14 mouse cellular contexts compared by ENCODE assay signal in the genomic region with DNA sequence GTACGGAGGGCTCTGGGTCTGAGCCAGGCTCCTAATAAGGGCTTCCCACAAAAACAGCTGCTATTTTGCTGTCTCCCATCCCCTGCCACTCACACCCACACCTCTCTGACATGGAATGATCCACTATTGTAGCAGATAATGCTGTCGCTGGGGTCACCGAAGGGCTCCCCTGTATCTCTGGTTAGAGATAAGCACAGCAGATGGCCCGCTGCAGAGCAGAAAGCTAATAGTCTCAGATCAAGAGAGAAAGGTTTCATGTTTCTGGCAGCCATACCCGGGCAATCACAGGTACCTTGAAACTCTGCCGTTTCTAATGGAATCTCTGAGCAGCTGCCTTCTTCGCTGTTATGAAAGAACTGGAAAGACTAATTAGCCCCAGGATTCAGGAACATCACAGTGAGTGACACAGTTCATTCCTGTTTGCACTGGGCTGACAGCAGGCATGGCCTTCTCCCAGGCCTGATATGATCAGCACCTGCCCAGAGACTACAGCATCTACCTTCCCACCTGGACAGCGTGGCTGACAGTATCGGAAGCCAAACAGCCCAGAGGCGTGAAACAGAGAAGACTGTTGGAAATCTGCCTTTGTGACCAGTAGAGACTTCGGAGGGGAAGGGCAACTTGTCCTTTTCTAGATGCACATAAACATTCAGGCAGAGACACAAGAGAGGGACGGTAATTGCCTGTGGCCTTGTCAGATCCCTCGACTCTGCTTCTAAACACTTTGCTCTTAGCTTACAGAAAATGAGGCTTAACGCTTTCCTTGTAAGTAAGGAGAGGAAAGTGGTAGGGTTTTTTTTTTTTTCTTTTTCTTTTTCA.
DNase-seq lines count a peak whose midpoint lies in the region; ATAC-seq and TF ChIP-seq lines count a peak whose summit lies in the region.
"Had no signal": no experiment of that assay in that cellular context is flagged by ENCODE, and none has a peak within 500 bp of the region (broad histone marks: within the 10 kb centered on the region; RNA-seq: fewer than 3 reads in every experiment).

No protein-coding gene starts in this region.

- no peak for TF ChIP-seq CTCF in hindbrain, postnatal 0 days (IDR thresholded peaks at IDR 0.05; ENCODE audit: low read depth)

- H3K27me3 ChIP-seq in forebrain, embryonic 12.5 days, result no peaks in the 10 kb centered on the region
- no peaks in the 10 kb centered on the region for H3K27me3 ChIP-seq in forebrain, embryonic 16.5 days (replicated peaks; ENCODE audit: control insufficient read depth, insufficient read depth, low read length)
- no peaks in the 10 kb centered on the region for H3K27me3 ChIP-seq in neural tube, embryonic 13.5 days
- H3K27me3 ChIP-seq in hindbrain, postnatal 0 days (ENCODE audit: insufficient read depth, low read length), result no peaks in the 10 kb centered on the region

- H3K4me2 ChIP-seq in forebrain, embryonic 12.5 days, result no peak overlapping the region
- no peak overlapping the region for H3K4me2 ChIP-seq in forebrain, embryonic 16.5 days (ENCODE audit: low read length)
- H3K4me2 ChIP-seq in neural tube, embryonic 13.5 days, result no peak overlapping the region
- no peak overlapping the region for H3K4me2 ChIP-seq in hindbrain, postnatal 0 days (ENCODE audit: low read depth, low read length)

- 45% methylated on average over 14 of the region's 14 CpGs for WGBS in forebrain, embryonic 12.5 days
- 33% methylated on average over 14 of the region's 14 CpGs for WGBS in forebrain, embryonic 16.5 days
- 61% methylated on average over 14 of the region's 14 CpGs for WGBS in neural tube, embryonic 13.5 days
- WGBS in hindbrain, postnatal 0 days, result 49% methylated on average over 14 of the region's 14 CpGs

- no peaks in the 10 kb centered on the region for H3K36me3 ChIP-seq in forebrain, embryonic 12.5 days (replicated peaks)
- H3K36me3 ChIP-seq in forebrain, embryonic 16.5 days (ENCODE audit: control insufficient read depth, insufficient read depth), result no peaks in the 10 kb centered on the region
- no peaks in the 10 kb centered on the region for H3K36me3 ChIP-seq in neural tube, embryonic 13.5 days
- H3K36me3 ChIP-seq in hindbrain, postnatal 0 days (ENCODE audit: insufficient read depth, low read length), result no peaks in the 10 kb centered on the region

- peaks cover 9% of the 10 kb centered on the region for H3K4me1 ChIP-seq in forebrain, embryonic 12.5 days
- peaks cover 7% of the 10 kb centered on the region for H3K4me1 ChIP-seq in forebrain, embryonic 16.5 days (replicated peaks; ENCODE audit: control insufficient read depth, insufficient read depth, low read length)
- peaks cover 6% of the 10 kb centered on the region for H3K4me1 ChIP-seq in neural tube, embryonic 13.5 days (replicated peaks)
- no peaks in the 10 kb centered on the region for H3K4me1 ChIP-seq in hindbrain, postnatal 0 days (ENCODE audit: insufficient read depth, low read length)

- no peak for DNase-seq in neural tube, embryonic 10.5 days (ENCODE audit: extremely low spot score, low spot score)
- DNase-seq in hindbrain, postnatal 0 days (ENCODE audit: low spot score), result peak; percentile 21
- no peak for DNase-seq in frontal cortex, postnatal 36 days (ENCODE audit: low spot score in 2 of 2)
- no peak for DNase-seq in ovary, postnatal 14 days (ENCODE audit: low spot score)
- no peak for DNase-seq in ovary, postnatal 36 days (ENCODE audit: low spot score)
- DNase-seq: adrenal gland, adult 8-10 months; B cell, adult 2 months; kidney, postnatal 36 days; right cerebral cortex, adult 18-20 months; thymus, postnatal 36 days had no signal

- H3K9ac ChIP-seq in forebrain, embryonic 12.5 days, result no peak overlapping the region; the same call in 1 of the 2 replicates
- H3K9ac ChIP-seq in forebrain, embryonic 16.5 days (replicated peaks; ENCODE audit: low read depth, low read length), result no peak overlapping the region
- H3K9ac ChIP-seq in neural tube, embryonic 13.5 days, result no peak overlapping the region
- H3K9ac ChIP-seq in hindbrain, postnatal 0 days (replicated peaks; ENCODE audit: low read length), result no peak overlapping the region

- H3K27ac ChIP-seq in forebrain, embryonic 12.5 days, result peak overlapping the region; percentile 58; the same call in 1 of the 2 replicates
- H3K27ac ChIP-seq in forebrain, embryonic 16.5 days (ENCODE audit: low read length), result no peak overlapping the region; the same call in 1 of the 2 replicates
- peak overlapping the region; percentile 64 for H3K27ac ChIP-seq in neural tube, embryonic 13.5 days (replicated peaks)
- H3K27ac ChIP-seq in hindbrain, postnatal 0 days, result peak overlapping the region; percentile 54; the same call in 1 of the 2 replicates

- no peak overlapping the region for H3K4me3 ChIP-seq in forebrain, embryonic 12.5 days (replicated peaks)
- H3K4me3 ChIP-seq in forebrain, embryonic 16.5 days (replicated peaks; ENCODE audit: low read length), result no peak overlapping the region
- no peak overlapping the region for H3K4me3 ChIP-seq in neural tube, embryonic 13.5 days
- H3K4me3 ChIP-seq in hindbrain, postnatal 0 days (ENCODE audit: low read length), result no peak overlapping the region
- H3K4me3 ChIP-seq: erythroblast, embryonic 14.5 days had no signal

- no peaks in the 10 kb centered on the region for H3K9me3 ChIP-seq in forebrain, embryonic 12.5 days
- H3K9me3 ChIP-seq in forebrain, embryonic 16.5 days (ENCODE audit: control insufficient read depth, low read length), result no peaks in the 10 kb centered on the region
- H3K9me3 ChIP-seq in neural tube, embryonic 13.5 days, result no peaks in the 10 kb centered on the region
- H3K9me3 ChIP-seq in hindbrain, postnatal 0 days (ENCODE audit: low read length), result no peaks in the 10 kb centered on the region

- no peak for ATAC-seq in forebrain, embryonic 12.5 days (ENCODE audit: low FRiP score)
- no peak for ATAC-seq in forebrain, embryonic 16.5 days
- no peak for ATAC-seq in neural tube, embryonic 13.5 days (ENCODE audit: low read depth)
- peak; percentile 47; the same call in 1 of the 2 replicates for ATAC-seq in hindbrain, postnatal 0 days
